Mouse (Mus musculus): ENCODE data around the gene Gm2030. TPM values are rescaled to one million over a fixed set of nuclear protein-coding genes. Genes with fewer than 3 reads are reported as not detected.
"Not testable (repeated sequence)": the region's sequence is repeated elsewhere in the genome, so short reads cannot be mapped to it uniquely, and the experiment has no call there.

The Gm2030 gene
- polyA plus RNA-seq (2012; rRNA removed), result not detected in 2 replicates

GRCm38 (mm10) chrX:26309944-26310343 lies at the start of gene Gm2030:
Gene Gm2030 (minus strand): TSS chrX:26310044.
- not testable (repeated sequence) for DNase-seq (ENCODE audit: low spot score)

Other genes starting within 250 kb of the Gm2030 start
- gene Gm2012, start 78.7 kb downstream of the Gm2030 start, polyA plus RNA-seq (2012; rRNA removed), result not detected in 2 replicates
- not detected in 2 replicates for gene Slx, start 235.5 kb upstream of the Gm2030 start, polyA plus RNA-seq (2012; rRNA removed)